Mouse (Mus musculus) lung, postnatal 36 days (tissue): ENCODE results near the gene Scamp2.

ENCODE experiments used
- DNase-seq: peaks from one replicate; pipeline ENCODE4 v3.0.0; 2022; ENCODE audit warnings: mixed read lengths

Gene Scamp2

GRCm38 (mm10) chr9:57597929-57598382 is 37.2 kb downstream of the Scamp2 start:
- DNase-seq, result no peak

GRCm38 (mm10) chr9:57598851-57599563 is 38.3 kb downstream of the Scamp2 start:
- no peak for DNase-seq

GRCm38 (mm10) chr9:57600620-57601352 is 40.0 kb downstream of the Scamp2 start:
- DNase-seq, result peak; percentile 40

- DNase-seq, result no peak
Measured at GRCm38 (mm10) chr9:57601353-57601706, 40.6 kb downstream of the Scamp2 start.

GRCm38 (mm10) chr9:57602098-57602497 is 41.4 kb downstream of the Scamp2 start:
- DNase-seq, result no peak

- DNase-seq, result no peak
Measured at GRCm38 (mm10) chr9:57604875-57605274, 44.1 kb downstream of the Scamp2 start.

GRCm38 (mm10) chr9:57605503-57605902 is 44.8 kb downstream of the Scamp2 start:
- no peak for DNase-seq

- peak; percentile 43 for DNase-seq
Measured at GRCm38 (mm10) chr9:57606139-57606851, 45.6 kb downstream of the Scamp2 start, which contains the start of gene Cplx3. Gene Cplx3 (minus strand): TSS chr9:57606281.

GRCm38 (mm10) chr9:57609803-57610202 is 49.1 kb downstream of the Scamp2 start:
- no peak for DNase-seq

- DNase-seq, result no peak
Measured at GRCm38 (mm10) chr9:57610359-57610826, 49.6 kb downstream of the Scamp2 start.

GRCm38 (mm10) chr9:57612587-57612986 is 51.8 kb downstream of the Scamp2 start:
- DNase-seq, result no peak

GRCm38 (mm10) chr9:57613975-57614374 is 53.2 kb downstream of the Scamp2 start:
- no peak for DNase-seq

- no peak for DNase-seq
Measured at GRCm38 (mm10) chr9:57614786-57615185, 54.0 kb downstream of the Scamp2 start.

- DNase-seq, result no peak
Measured at GRCm38 (mm10) chr9:57617556-57618169, 56.9 kb downstream of the Scamp2 start.

- no peak for DNase-seq
Measured at GRCm38 (mm10) chr9:57618854-57619253, 58.1 kb downstream of the Scamp2 start.

GRCm38 (mm10) chr9:57620674-57621073 is 59.9 kb downstream of the Scamp2 start, which contains the start of gene Lman1l:
Gene Lman1l (minus strand): TSS chr9:57620774.
- DNase-seq, result no peak

GRCm38 (mm10) chr9:57624295-57624694 is 63.6 kb downstream of the Scamp2 start:
- no peak for DNase-seq

GRCm38 (mm10) chr9:57625674-57626500 is 65.1 kb downstream of the Scamp2 start:
- DNase-seq, result no peak

- no peak for DNase-seq
Measured at GRCm38 (mm10) chr9:57627191-57627590, 66.4 kb downstream of the Scamp2 start.

- no peak for DNase-seq
Measured at GRCm38 (mm10) chr9:57627892-57628291, 67.1 kb downstream of the Scamp2 start.

GRCm38 (mm10) chr9:57628717-57629116 is 68.0 kb downstream of the Scamp2 start:
- no peak for DNase-seq
